Mouse (Mus musculus) ES-E14 (cell line): ENCODE data around the gene Wnt9a. TPM values are rescaled to one million over a fixed set of nuclear protein-coding genes. Genes with fewer than 3 reads are reported as not detected.

Experiments used
- DNase-seq: peaks from one replicate; pipeline ENCODE4 v3.0.0-alpha.2; 2013; ENCODE audit warnings: low read depth, low spot score
- H3K27ac ChIP-seq: 2 replicates; pipeline ENCODE4 v1.5.1; 2012; ENCODE audit warnings: low read depth, mild to moderate bottlenecking, low read length, moderate library complexity, mixed read lengths; ENCODE audit not compliant: poor library complexity, insufficient read depth, severe bottlenecking
- H3K36me3 ChIP-seq: 2 replicates; pipeline ENCODE4 v1.6.1; 2012; ENCODE audit warnings: mild to moderate bottlenecking, low read length, moderate library complexity, mixed read lengths; ENCODE audit not compliant: control insufficient read depth, poor library complexity, insufficient read depth, severe bottlenecking
- H3K4me1 ChIP-seq, 2 experiments: fragments of 150-350 bp in 1 of 2; sonication (generic) in 1 of 2; 2 replicates each; pipeline ENCODE4 v1.6.1; 2012; ENCODE audit warnings: low read length in 2 of 2, mild to moderate bottlenecking in 1 of 2, mixed read lengths in 1 of 2; ENCODE audit not compliant: control insufficient read depth in 2 of 2, insufficient read depth in 2 of 2, poor library complexity in 1 of 2
- H3K4me3 ChIP-seq, 2 experiments: fragments of 150-350 bp in 1 of 2; sonication (generic) in 1 of 2; 2 replicates each; pipeline ENCODE4 v1.5.1; 2012; ENCODE audit warnings: low read length in 2 of 2, low read depth in 1 of 2, mild to moderate bottlenecking in 1 of 2, mixed read lengths in 1 of 2; ENCODE audit not compliant: insufficient read depth in 1 of 2, poor library complexity in 1 of 2, severe bottlenecking in 1 of 2
- H3K9ac ChIP-seq: 2 replicates; pipeline ENCODE4 v1.6.1; 2012; ENCODE audit warnings: low read depth, mild to moderate bottlenecking, low read length, mixed read lengths; ENCODE audit not compliant: poor library complexity, insufficient read depth, severe bottlenecking
- H3K9me3 ChIP-seq: fragments of 150-350 bp; sonication (generic); 2 replicates; pipeline ENCODE4 v1.6.1; 2012; ENCODE audit warnings: low read depth, mild to moderate bottlenecking, low read length; ENCODE audit not compliant: control insufficient read depth, insufficient read depth
- CHD2 ChIP-seq: IDR thresholded peaks from 2 replicates; pipeline ENCODE4 v1.6.1; 2014; ENCODE audit warnings: mild to moderate bottlenecking, low read depth, low read length, inconsistent platforms
- HCFC1 ChIP-seq: IDR thresholded peaks from 2 replicates; pipeline ENCODE4 v1.6.1; 2012; ENCODE audit warnings: low read length, inconsistent platforms, borderline replicate concordance; ENCODE audit not compliant: insufficient read depth
- MAFK ChIP-seq: IDR thresholded peaks from 2 replicates; pipeline ENCODE4 v1.6.1; 2014; ENCODE audit warnings: mild to moderate bottlenecking, low read depth, low read length, inconsistent platforms; ENCODE audit not compliant: insufficient read depth
- ZC3H11A ChIP-seq: IDR thresholded peaks from 2 replicates; pipeline ENCODE4 v1.6.1; 2012; ENCODE audit warnings: low read depth, mild to moderate bottlenecking, inconsistent platforms, low read length, borderline replicate concordance
- ZNF384 ChIP-seq: IDR thresholded peaks from 2 replicates; pipeline ENCODE4 v1.6.1; 2012; ENCODE audit warnings: low read depth, low read length, inconsistent platforms
- in situ Hi-C, 2 experiments: fragments of 600-800 bp; cut with MboI; formaldehyde crosslinking; loops; one replicate each; pipeline ENCODE4 v1.15.1; 2025; ENCODE audit warnings: low sequenced_read_pairs in 2 of 2, inconsistent platforms in 1 of 2; ENCODE audit not compliant: unreplicated experiment in 2 of 2
- total RNA-seq: library from RNA; depleted of rRNA; stranded (reverse); fragments of 300-350 nt; gene quantifications from 2 replicates; pipeline ENCODE4 v1.2.3, GENCODE M21; 2012

Wnt9a gene
- total RNA-seq, 1 experiment: 5.8 TPM

- no peak for DNase-seq
- in situ Hi-C loops: no loop called here
- H3K9me3 ChIP-seq: no peaks in the 10 kb centered on the region
- TF ChIP-seq ZNF384 (no peak), ZC3H11A (no peak), HCFC1 (no peak), MAFK (no peak), CHD2 (no peak)
- peaks cover 1 to 12% of the 10 kb centered on the region in 2 experiments; a peak in 3 of 4 replicates for H3K4me1 ChIP-seq
- peak overlapping the region; percentile 35 to 38 for H3K4me3 ChIP-seq
- no peak overlapping the region for H3K9ac ChIP-seq
- no peak overlapping the region for H3K27ac ChIP-seq
- H3K36me3 ChIP-seq: no peaks in the 10 kb centered on the region
Observed at GRCm38 (mm10) chr11:59309106-59309805, 2.5 kb downstream of the Wnt9a start.

- TF ChIP-seq ZC3H11A: no peak
- TF ChIP-seq CHD2: no peak
- no peak for TF ChIP-seq MAFK
- TF ChIP-seq ZNF384: no peak
- TF ChIP-seq HCFC1: no peak
- H3K9me3 ChIP-seq: no peaks in the 10 kb centered on the region
- H3K4me1 ChIP-seq: peaks cover 1 to 12% of the 10 kb centered on the region in 2 experiments; a peak in 3 of 4 replicates
- H3K9ac ChIP-seq: no peak overlapping the region
- in situ Hi-C loops: no loop called here
- no peak overlapping the region for H3K4me3 ChIP-seq
- H3K27ac ChIP-seq: no peak overlapping the region
- no peaks in the 10 kb centered on the region for H3K36me3 ChIP-seq
- DNase-seq: no peak
Observed at GRCm38 (mm10) chr11:59309976-59310375, 3.2 kb downstream of the Wnt9a start.

- no peaks in the 10 kb centered on the region for H3K9me3 ChIP-seq
- in situ Hi-C loops: no loop called here
- TF ChIP-seq CHD2 (no peak), ZC3H11A (no peak), HCFC1 (no peak), ZNF384 (no peak), MAFK (no peak)
- DNase-seq: no peak
- H3K4me3 ChIP-seq: no peak overlapping the region
- no peak overlapping the region for H3K27ac ChIP-seq
- H3K9ac ChIP-seq: no peak overlapping the region
- H3K4me1 ChIP-seq: peaks cover 1 to 10% of the 10 kb centered on the region in 2 experiments; a peak in 3 of 4 replicates
- no peaks in the 10 kb centered on the region for H3K36me3 ChIP-seq
Observed at GRCm38 (mm10) chr11:59312060-59312459, 5.3 kb downstream of the Wnt9a start.

GRCm38 (mm10) chr11:59312501-59312900, 5.8 kb downstream of the Wnt9a start:
- no peak overlapping the region for H3K9ac ChIP-seq
- no peak overlapping the region for H3K27ac ChIP-seq
- TF ChIP-seq ZNF384 (no peak), MAFK (no peak), CHD2 (no peak), HCFC1 (no peak), ZC3H11A (no peak)
- in situ Hi-C loops: no loop called here
- H3K4me1 ChIP-seq: peaks cover 1 to 10% of the 10 kb centered on the region in 2 experiments; a peak in 3 of 4 replicates
- H3K9me3 ChIP-seq: no peaks in the 10 kb centered on the region
- no peak overlapping the region for H3K4me3 ChIP-seq
- DNase-seq: no peak
- H3K36me3 ChIP-seq: no peaks in the 10 kb centered on the region
